In the genomic region with DNA sequence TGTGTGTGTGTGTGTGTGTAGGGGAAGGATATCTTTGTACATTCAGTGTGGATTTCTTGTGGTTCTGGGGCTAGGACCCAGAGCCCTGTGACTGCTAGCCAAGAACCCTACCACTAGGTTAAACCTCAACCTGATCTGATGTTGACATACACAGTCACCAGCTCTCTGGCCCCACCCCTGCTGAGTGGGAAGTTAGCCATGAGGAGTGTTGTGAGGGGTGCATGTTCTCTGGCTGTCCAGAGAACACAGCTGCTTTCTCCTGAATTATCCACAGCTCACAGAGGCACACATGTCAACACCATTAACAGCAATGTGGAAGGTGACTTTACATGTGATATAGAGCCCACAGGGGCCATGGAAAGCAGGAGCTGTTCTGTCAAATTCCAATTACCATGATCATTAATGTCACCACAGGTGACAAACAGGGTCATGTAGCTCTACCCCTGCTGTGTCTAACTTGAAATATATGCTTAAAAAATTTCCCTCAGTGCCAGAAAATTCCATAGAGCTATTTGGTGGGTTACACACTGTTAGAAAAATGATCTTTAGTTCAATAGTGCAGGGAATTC, we compare ENCODE assay signal across 11 mouse cellular contexts.
DNase-seq lines count a peak whose midpoint lies in the region; ATAC-seq and TF ChIP-seq lines count a peak whose summit lies in the region.
"Had no signal": no experiment of that assay in that cellular context is flagged by ENCODE, and none has a peak within 500 bp of the region (broad histone marks: within the 10 kb centered on the region; RNA-seq: fewer than 3 reads in every experiment).

No protein-coding gene starts in this region.

- no peak overlapping the region for H3K9ac ChIP-seq in lung, embryonic 14.5 days
- no peak overlapping the region for H3K9ac ChIP-seq in intestine, embryonic 16.5 days (ENCODE audit: low read depth, low read length)
- no peak overlapping the region for H3K9ac ChIP-seq in liver, embryonic 13.5 days

- no peak for ATAC-seq in lung, embryonic 14.5 days (ENCODE audit: insufficient read depth)
- ATAC-seq in intestine, embryonic 16.5 days = peak; percentile 23; the same call in 1 of the 2 replicates
- ATAC-seq in liver, embryonic 13.5 days (ENCODE audit: low read depth) = peak; percentile 61

- no peaks in the 10 kb centered on the region for H3K9me3 ChIP-seq in lung, embryonic 14.5 days (ENCODE audit: low read depth, low read length)
- no peaks in the 10 kb centered on the region for H3K9me3 ChIP-seq in intestine, embryonic 16.5 days (ENCODE audit: control insufficient read depth, low read length)
- no peaks in the 10 kb centered on the region for H3K9me3 ChIP-seq in liver, embryonic 13.5 days (replicated peaks)
- H3K9me3 ChIP-seq: forebrain, embryonic 10.5 days had no signal

- H3K4me2 ChIP-seq in lung, embryonic 14.5 days = no peak overlapping the region
- no peak overlapping the region for H3K4me2 ChIP-seq in intestine, embryonic 16.5 days (ENCODE audit: low read depth, low read length)
- H3K4me2 ChIP-seq in liver, embryonic 13.5 days = no peak overlapping the region

- H3K27me3 ChIP-seq in lung, embryonic 14.5 days (ENCODE audit: insufficient read depth, low read length) = no peaks in the 10 kb centered on the region
- no peaks in the 10 kb centered on the region for H3K27me3 ChIP-seq in intestine, embryonic 16.5 days (replicated peaks; ENCODE audit: control insufficient read depth, insufficient read depth, low read length)
- no peaks in the 10 kb centered on the region for H3K27me3 ChIP-seq in liver, embryonic 13.5 days

- no peaks in the 10 kb centered on the region for H3K36me3 ChIP-seq in lung, embryonic 14.5 days (ENCODE audit: insufficient read depth)
- no peaks in the 10 kb centered on the region for H3K36me3 ChIP-seq in intestine, embryonic 16.5 days (ENCODE audit: control insufficient read depth, insufficient read depth, low read length)
- no peaks in the 10 kb centered on the region for H3K36me3 ChIP-seq in liver, embryonic 13.5 days
- H3K36me3 ChIP-seq: forebrain, embryonic 10.5 days had no signal

- no peak overlapping the region for H3K27ac ChIP-seq in lung, embryonic 14.5 days (ENCODE audit: low read depth)
- no peak overlapping the region; the same call in 1 of the 2 replicates for H3K27ac ChIP-seq in intestine, embryonic 16.5 days (ENCODE audit: low read length)
- H3K27ac ChIP-seq in liver, embryonic 13.5 days = peak overlapping the region; percentile 73
- H3K27ac ChIP-seq: forebrain, embryonic 10.5 days had no signal

- peaks cover 21% of the 10 kb centered on the region for H3K4me1 ChIP-seq in lung, embryonic 14.5 days (ENCODE audit: insufficient read depth)
- H3K4me1 ChIP-seq in intestine, embryonic 16.5 days (ENCODE audit: control insufficient read depth, insufficient read depth, low read length) = peaks cover 24% of the 10 kb centered on the region
- H3K4me1 ChIP-seq in liver, embryonic 13.5 days (replicated peaks) = peaks cover 22% of the 10 kb centered on the region

- TF ChIP-seq CTCF in lung, embryonic 14.5 days (IDR thresholded peaks at IDR 0.05; ENCODE audit: low read depth) = no peak

- no peak overlapping the region for H3K4me3 ChIP-seq in lung, embryonic 14.5 days (ENCODE audit: low read depth, low read length)
- H3K4me3 ChIP-seq in intestine, embryonic 16.5 days (ENCODE audit: low read length) = no peak overlapping the region
- no peak overlapping the region for H3K4me3 ChIP-seq in liver, embryonic 13.5 days (replicated peaks)
- H3K4me3 ChIP-seq: forebrain, embryonic 10.5 days had no signal

- DNase-seq in lung, embryonic 14.5 days = peak; percentile 8
- no peak for DNase-seq in lung, postnatal 25 days (ENCODE audit: low spot score)
- no peak for DNase-seq in liver, embryonic 13.5 days
- DNase-seq in urinary bladder, postnatal 25 days (ENCODE audit: low spot score) = no peak
- DNase-seq in lung, postnatal 36 days = no peak
- no peak for DNase-seq in MN1 (ENCODE audit: low spot score)
- DNase-seq: cerebellum, postnatal 10 days; gastrocnemius, postnatal 36 days; heart, postnatal 10 days had no signal
